Mouse (Mus musculus): ENCODE measurements around the gene Anapc4.

DNA sequence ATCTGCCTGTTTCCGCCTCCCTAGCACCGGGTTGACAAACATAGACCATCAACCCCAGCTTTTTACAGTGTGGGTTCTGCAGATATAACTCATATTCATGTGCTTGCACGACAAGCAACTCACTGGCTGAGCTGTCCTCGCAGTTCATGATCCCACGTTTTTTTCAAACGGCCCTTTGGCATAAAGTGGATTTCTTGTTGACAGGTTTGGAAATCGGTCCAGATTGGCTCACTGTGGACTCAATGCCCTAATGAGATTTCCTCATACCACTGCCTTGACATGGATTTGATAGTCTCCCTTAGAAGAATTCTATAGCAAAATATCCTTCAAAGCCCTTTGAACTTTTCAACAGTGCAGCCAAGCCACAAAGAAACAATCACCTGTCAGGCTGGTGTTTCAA, 79.9 kb downstream of the Anapc4 start:
- TF ChIP-seq JUND (conservative IDR thresholded peaks at IDR 0.05; ENCODE audit: low read depth, low read length) (no peak), CTCF (conservative IDR thresholded peaks at IDR 0.05 in 1 of 2, IDR thresholded peaks at IDR 0.05 in 1 of 2; ENCODE audit: low read depth in 2 of 2, low read length in 2 of 2) (no peak), POLR2A (IDR thresholded peaks at IDR 0.05; ENCODE audit: low read depth, low read length) (no peak), MYC (IDR thresholded peaks at IDR 0.05; ENCODE audit: low read depth, low read length) (no peak), ZNF384 (IDR thresholded peaks at IDR 0.05; ENCODE audit: low read depth, low read length) (no peak), ZC3H11A (IDR thresholded peaks at IDR 0.05; ENCODE audit: low read depth, low read length) (no peak), ZKSCAN1 (IDR thresholded peaks at IDR 0.05; ENCODE audit: borderline replicate concordance, low read depth, low read length) (no peak), MAFK (IDR thresholded peaks at IDR 0.05; ENCODE audit: insufficient replicate concordance, low read length) (no peak), RCOR1 (conservative IDR thresholded peaks at IDR 0.05; ENCODE audit: low read depth, low read length) (no peak), ELF1 (IDR thresholded peaks at IDR 0.05; ENCODE audit: low read depth, low read length) (no peak), IRF4 (IDR thresholded peaks at IDR 0.05; ENCODE audit: low read depth, low read length) (no peak)
